Mouse (Mus musculus) ZHBTc4 (cell line): ENCODE results near the gene Bach2.
A peak's percentile ranks its signal among the peaks of the same experiment; 100 is the strongest.

Source experiments
- DNase-seq: peaks from one replicate; pipeline ENCODE4 v3.0.0-alpha.2; 2011; ENCODE audit warnings: low read depth, low spot score

The Bach2 gene

GRCm38 (mm10) chr4:32291406-32291805, 52.8 kb downstream of the Bach2 start:
- no peak for DNase-seq

GRCm38 (mm10) chr4:32293686-32294265, 55.2 kb downstream of the Bach2 start:
- no peak for DNase-seq

- DNase-seq = peak; percentile 13
Measured at GRCm38 (mm10) chr4:32297071-32297671, 58.6 kb downstream of the Bach2 start.

GRCm38 (mm10) chr4:32299221-32299620, 60.6 kb downstream of the Bach2 start:
- no peak for DNase-seq

GRCm38 (mm10) chr4:32299970-32300369, 61.4 kb downstream of the Bach2 start:
- no peak for DNase-seq

GRCm38 (mm10) chr4:32302668-32303067, 64.1 kb downstream of the Bach2 start:
- no peak for DNase-seq

- DNase-seq = no peak
Measured at GRCm38 (mm10) chr4:32303076-32303475, 64.5 kb downstream of the Bach2 start.

- peak; percentile 28 for DNase-seq
Measured at GRCm38 (mm10) chr4:32303674-32304073, 65.1 kb downstream of the Bach2 start.

- no peak for DNase-seq
Measured at GRCm38 (mm10) chr4:32304221-32304703, 65.7 kb downstream of the Bach2 start.

GRCm38 (mm10) chr4:32305036-32305615, 66.5 kb downstream of the Bach2 start:
- DNase-seq = peak; percentile 13

- no peak for DNase-seq
Measured at GRCm38 (mm10) chr4:32305683-32306082, 67.1 kb downstream of the Bach2 start.

GRCm38 (mm10) chr4:32306169-32306792, 67.7 kb downstream of the Bach2 start:
- peak; percentile 31 for DNase-seq

- DNase-seq = no peak
Measured at GRCm38 (mm10) chr4:32307215-32307614, 68.6 kb downstream of the Bach2 start.

GRCm38 (mm10) chr4:32312171-32312946, 73.8 kb downstream of the Bach2 start:
- peak; percentile 9 for DNase-seq

GRCm38 (mm10) chr4:32314919-32315318, 76.3 kb downstream of the Bach2 start:
- DNase-seq = no peak

- DNase-seq = no peak
Measured at GRCm38 (mm10) chr4:32318608-32319007, 80.0 kb downstream of the Bach2 start.

- DNase-seq = no peak
Measured at GRCm38 (mm10) chr4:32319327-32319726, 80.7 kb downstream of the Bach2 start.

GRCm38 (mm10) chr4:32320039-32320438, 81.4 kb downstream of the Bach2 start:
- no peak for DNase-seq

- no peak for DNase-seq
Measured at GRCm38 (mm10) chr4:32324111-32324510, 85.5 kb downstream of the Bach2 start.

GRCm38 (mm10) chr4:32324967-32325366, 86.4 kb downstream of the Bach2 start:
- DNase-seq = no peak

GRCm38 (mm10) chr4:32325596-32325995, 87.0 kb downstream of the Bach2 start:
- DNase-seq = no peak

GRCm38 (mm10) chr4:32326279-32326678, 87.7 kb downstream of the Bach2 start:
- no peak for DNase-seq
